Mouse (Mus musculus): ENCODE measurements at regions not wholly inside any gene's neighbourhood (a gene's known extent, or its start where the extent isn't known, plus 50 kb on each side); places are given as distances from the start of the nearest gene placed in this dataset.

- no peak for TF ChIP-seq TCF3 (IDR thresholded peaks at IDR 0.05; ENCODE audit: insufficient read length, low read depth)
- no peak for TF ChIP-seq POLR2A (IDR thresholded peaks at IDR 0.05; ENCODE audit: insufficient read length, low read depth)
- TF ChIP-seq E2F4 (IDR thresholded peaks at IDR 0.05; ENCODE audit: insufficient read depth), result no peak
- TF ChIP-seq CEBPB (IDR thresholded peaks at IDR 0.05; ENCODE audit: insufficient read depth, poor library complexity, severe bottlenecking), result no peak
- TF ChIP-seq MYOD1 (IDR thresholded peaks at IDR 0.05; ENCODE audit: control insufficient read depth in 1 of 3, insufficient read length in 2 of 3, low read depth in 2 of 3), result no peak
- no peak for TF ChIP-seq MYOG (IDR thresholded peaks at IDR 0.05; ENCODE audit: control insufficient read depth in 1 of 3, insufficient read depth in 1 of 3, insufficient read length in 2 of 3, low read depth in 2 of 3)
- TF ChIP-seq MAX (IDR thresholded peaks at IDR 0.05; ENCODE audit: low read depth), result no peak
- no peak for TF ChIP-seq TCF12 (IDR thresholded peaks at IDR 0.05; ENCODE audit: insufficient read depth, poor library complexity, severe bottlenecking)
- no peak for TF ChIP-seq POLR2AphosphoS2 (IDR thresholded peaks at IDR 0.05; ENCODE audit: insufficient read length, low read depth)
- no peak for TF ChIP-seq USF1 (IDR thresholded peaks at IDR 0.05; ENCODE audit: low read depth)
- TF ChIP-seq SRF (IDR thresholded peaks at IDR 0.05; ENCODE audit: control insufficient read depth, insufficient read length, low read depth), result no peak
These were observed 54.0 kb upstream of the Mbnl1 start for GRCm38 (mm10) chr3:60418652-60419051.
